Mouse (Mus musculus): ENCODE measurements around the gene Cbwd1. TPM values are rescaled to one million over a fixed set of nuclear protein-coding genes. Genes with fewer than 3 reads are reported as not detected.
A peak's percentile ranks its signal among the peaks of the same experiment; 100 is the strongest.
"Not testable (repeated sequence)": the region's sequence is repeated elsewhere in the genome, so short reads cannot be mapped to it uniquely, and the experiment has no call there.

Gene Cbwd1
- polyA plus RNA-seq, 1 experiment: not detected

DNA sequence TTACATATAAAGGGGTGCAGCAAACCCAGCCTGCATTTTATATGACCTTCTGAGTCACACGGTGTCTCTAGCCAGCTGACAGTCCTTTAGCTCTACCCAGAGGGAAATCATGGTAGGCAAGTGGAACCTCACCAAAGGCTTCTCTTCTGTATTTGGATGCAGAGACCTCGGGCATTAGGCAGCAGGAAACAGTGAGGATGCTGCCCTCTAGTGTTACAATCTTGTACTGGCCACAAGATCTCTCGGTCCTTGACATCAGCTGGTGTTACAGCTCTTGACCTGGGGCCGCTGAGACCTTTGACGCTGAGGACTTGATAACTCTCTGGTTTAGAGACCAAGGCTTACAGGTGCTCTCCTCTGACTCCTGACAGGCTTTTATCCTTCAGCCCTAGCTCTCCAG lies 75.9 kb downstream of the Cbwd1 start:
- 12% methylated on average over 5 of the region's 5 CpGs for WGBS
- Histone ChIP-seq H3K4me3 (ENCODE audit: insufficient read depth, low read depth, low read length) (no peak overlapping the region), H3K4me1 (ENCODE audit: control insufficient read depth, insufficient read depth, low read length) (no peaks in the 10 kb centered on the region), H3K27ac (ENCODE audit: insufficient read depth, low read depth, low read length) (no peak overlapping the region)
- no peak for TF ChIP-seq POLR2A (IDR thresholded peaks at IDR 0.05; ENCODE audit: insufficient read depth, low read depth, low read length)
- TF ChIP-seq CTCF (IDR thresholded peaks at IDR 0.05; ENCODE audit: insufficient read depth, low read depth, low read length): 0 out of 2 replicates have a peak, but pooled peaks have one; percentile 23

DNA sequence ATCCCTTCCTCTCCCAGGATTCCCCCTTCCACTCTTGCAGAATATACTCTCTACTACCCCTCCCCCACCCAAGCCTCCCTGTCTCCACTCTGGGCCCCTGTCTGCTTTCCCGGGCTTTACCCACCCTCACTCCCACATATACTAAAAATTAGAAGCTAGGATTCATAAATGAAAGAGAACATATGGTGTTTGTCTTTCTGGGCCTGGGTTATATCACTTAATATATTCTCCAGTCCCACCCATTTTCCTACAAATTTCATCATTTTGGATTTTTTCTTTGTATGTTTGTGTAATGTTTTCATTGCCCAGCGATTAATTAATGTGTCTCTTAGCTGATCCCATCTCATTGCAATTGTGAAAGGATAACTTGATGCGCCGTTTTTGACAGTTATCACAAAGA lies 80.2 kb downstream of the Cbwd1 start:
- Histone ChIP-seq H3K4me1 (ENCODE audit: control insufficient read depth, insufficient read depth, low read length) (no peaks in the 10 kb centered on the region), H3K4me3 (ENCODE audit: insufficient read depth, low read depth, low read length) (no peak overlapping the region), H3K27ac (ENCODE audit: insufficient read depth, low read depth, low read length) (no peak overlapping the region)
- TF ChIP-seq POLR2A (IDR thresholded peaks at IDR 0.05; ENCODE audit: insufficient read depth, low read depth, low read length) (no peak), CTCF (IDR thresholded peaks at IDR 0.05; ENCODE audit: insufficient read depth, low read depth, low read length) (no peak)
- 72% methylated on average over 4 of the region's 4 CpGs for WGBS

DNA sequence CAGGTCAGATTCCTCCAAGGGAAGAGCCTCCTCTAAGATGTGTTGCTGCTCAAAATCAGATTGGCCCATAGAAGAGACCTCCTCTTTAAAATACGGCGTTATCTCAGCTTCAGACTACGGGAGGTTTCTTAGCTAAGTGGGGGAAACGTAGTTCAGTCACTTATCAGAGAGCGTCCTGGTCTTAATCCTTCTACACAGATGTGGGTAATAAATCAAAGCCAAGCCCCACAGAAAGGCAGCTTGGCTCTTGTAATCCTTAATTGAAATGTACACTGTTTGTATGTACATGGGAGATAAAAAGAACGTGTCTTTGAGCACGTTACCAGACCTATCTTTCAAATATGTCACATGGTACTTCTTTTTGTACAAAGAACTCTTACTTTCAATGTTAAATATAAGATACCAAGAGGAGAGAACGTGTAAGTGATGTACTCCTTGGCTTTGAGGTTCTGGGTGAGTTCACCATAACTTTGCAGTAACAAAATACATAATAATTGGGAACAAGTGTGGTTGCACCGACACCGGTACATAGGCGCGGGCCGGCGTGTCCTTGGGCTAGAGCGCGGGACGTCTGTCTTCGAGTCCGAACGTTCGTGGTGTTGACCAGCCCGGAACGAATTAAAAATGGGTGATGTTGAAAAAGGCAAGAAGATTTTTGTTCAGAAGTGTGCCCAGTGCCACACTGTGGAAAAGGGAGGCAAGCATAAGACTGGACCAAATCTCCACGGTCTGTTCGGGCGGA lies 86.1 kb downstream of the Cbwd1 start, which contains the start of gene Gm10053:
Gene Gm10053, plus strand, starts transcription at position 558 of the 742 bp plus-strand sequence.
- not testable (repeated sequence) for H3K27ac ChIP-seq (ENCODE audit: insufficient read depth, low read depth, low read length); H3K4me3 ChIP-seq (ENCODE audit: insufficient read depth, low read depth, low read length); H3K4me1 ChIP-seq (ENCODE audit: control insufficient read depth, insufficient read depth, low read length)
- WGBS: 93% methylated on average over 23 of the region's 26 CpGs

GRCm38 (mm10) chr19:24873873-24874272 lies 87.5 kb downstream of the Cbwd1 start:
- 56% methylated on average over 2 of the region's 2 CpGs for WGBS
- TF ChIP-seq CTCF (IDR thresholded peaks at IDR 0.05; ENCODE audit: insufficient read depth, low read depth, low read length) (no peak), POLR2A (IDR thresholded peaks at IDR 0.05; ENCODE audit: insufficient read depth, low read depth, low read length) (no peak)
- Histone ChIP-seq H3K4me3 (ENCODE audit: insufficient read depth, low read depth, low read length) (no peak overlapping the region), H3K27ac (ENCODE audit: insufficient read depth, low read depth, low read length) (no peak overlapping the region), H3K4me1 (ENCODE audit: control insufficient read depth, insufficient read depth, low read length) (peaks cover 2% of the 10 kb centered on the region; the same call in 1 of the 2 replicates)

DNA sequence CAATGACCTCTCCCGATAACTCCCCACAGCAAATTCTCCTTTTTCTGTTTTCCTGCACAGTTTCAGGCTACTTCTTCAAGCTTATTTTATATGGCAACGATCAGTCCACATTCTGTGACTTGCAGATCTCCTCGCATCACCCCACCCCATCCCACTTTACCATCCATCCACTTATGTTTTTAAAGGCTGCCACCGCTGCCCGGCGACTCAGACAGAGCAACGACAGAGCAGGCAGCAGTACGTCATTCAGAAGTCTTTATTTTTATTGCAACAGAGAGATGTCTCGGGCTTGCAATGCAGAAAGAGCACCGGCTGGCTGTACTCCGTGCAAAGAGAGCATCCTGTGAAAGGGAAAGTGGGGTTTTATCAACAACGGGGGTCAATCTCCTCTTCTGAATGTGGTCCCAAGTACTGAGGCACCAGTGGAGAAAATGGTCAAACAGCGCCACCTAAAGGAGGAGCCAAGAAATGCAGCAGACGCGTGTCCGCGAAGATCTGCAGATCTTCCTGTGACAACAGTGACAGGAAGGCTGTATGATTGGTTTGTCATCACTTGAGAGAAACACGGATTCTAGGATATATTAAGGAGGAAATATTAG lies 90.3 kb downstream of the Cbwd1 start:
- Histone ChIP-seq H3K27ac (ENCODE audit: insufficient read depth, low read depth, low read length) (no peak overlapping the region), H3K4me3 (ENCODE audit: insufficient read depth, low read depth, low read length) (peak overlapping the region; percentile 41), H3K4me1 (ENCODE audit: control insufficient read depth, insufficient read depth, low read length) (peaks cover 2% of the 10 kb centered on the region; the same call in 1 of the 2 replicates)
- WGBS: 10% methylated on average over 18 of the region's 18 CpGs
- TF ChIP-seq CTCF (IDR thresholded peaks at IDR 0.05; ENCODE audit: insufficient read depth, low read depth, low read length): peak; percentile 90
- TF ChIP-seq POLR2A (IDR thresholded peaks at IDR 0.05; ENCODE audit: insufficient read depth, low read depth, low read length): no peak

Other genes starting within 250 kb of the Cbwd1 start
- not detected in 2 replicates for gene Pgm5, start 99.8 kb downstream of the Cbwd1 start, polyA plus RNA-seq (2012; ENCODE audit: insufficient read depth, insufficient read length, low replicate concordance, missing spikeins)
- gene Gm10053, start 85.9 kb downstream of the Cbwd1 start, polyA plus RNA-seq (2012; ENCODE audit: insufficient read depth, insufficient read length, low replicate concordance, missing spikeins): not detected in 2 replicates
- gene Foxd4, start 60.4 kb downstream of the Cbwd1 start, polyA plus RNA-seq (2012; ENCODE audit: insufficient read depth, insufficient read length, low replicate concordance, missing spikeins): not detected in 2 replicates
- gene Dock8, start 37.9 kb upstream of the Cbwd1 start, polyA plus RNA-seq (2012; ENCODE audit: insufficient read depth, insufficient read length, low replicate concordance, missing spikeins): not detected in 2 replicates